Comparison of ENCODE assay signal across 28 mouse cellular contexts in the genomic region with DNA sequence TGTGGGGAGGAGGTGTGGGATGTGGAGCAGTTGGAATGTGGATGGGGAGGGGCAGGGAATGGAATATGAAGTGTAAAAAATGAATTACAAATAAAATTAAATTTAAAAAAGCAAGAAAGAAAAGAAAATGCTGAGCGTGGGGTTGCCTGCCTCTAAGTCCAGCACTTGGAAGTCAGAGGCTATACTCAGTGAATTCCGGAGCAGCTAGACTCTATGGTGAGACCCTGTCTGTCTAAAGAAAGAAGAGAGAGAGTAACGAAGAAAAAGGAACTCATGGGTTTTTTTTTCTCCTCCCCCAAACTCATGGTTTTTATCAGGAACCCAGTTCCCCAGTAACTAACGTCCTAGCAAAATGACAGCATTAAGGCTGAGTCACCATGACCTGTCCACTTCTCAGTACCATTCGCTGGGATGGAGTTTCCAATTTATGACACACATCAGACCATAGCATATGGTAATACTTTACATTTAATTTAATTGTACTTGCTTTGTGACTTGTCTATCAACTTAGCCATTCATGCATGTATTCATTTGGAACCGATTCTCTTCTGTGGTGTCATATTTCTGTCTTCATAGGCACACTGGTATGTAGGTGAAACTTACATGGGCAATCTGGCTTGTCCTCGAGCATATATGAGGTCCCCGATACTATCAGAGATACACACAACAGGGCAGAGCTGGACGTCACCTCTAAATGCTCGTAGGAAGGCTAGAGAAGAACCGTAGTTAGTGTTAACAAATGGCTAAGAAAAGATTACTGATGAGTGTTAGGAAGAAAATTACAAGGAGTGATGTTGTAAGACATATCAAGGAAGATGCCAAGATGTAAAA. TPM values are rescaled to one million over a fixed set of nuclear protein-coding genes. Genes with fewer than 3 reads are reported as not detected.
DNase-seq lines count a peak whose midpoint lies in the region; ATAC-seq and TF ChIP-seq lines count a peak whose summit lies in the region.
"Had no signal": no experiment of that assay in that cellular context is flagged by ENCODE, and none has a peak within 500 bp of the region (broad histone marks: within the 10 kb centered on the region; RNA-seq: fewer than 3 reads in every experiment).

No protein-coding gene starts in this region.

- TF ChIP-seq CTCF in midbrain, postnatal 0 days (IDR thresholded peaks at IDR 0.05): no peak
- TF ChIP-seq CTCF in embryonic fibroblast, embryonic 13.5 days (IDR thresholded peaks at IDR 0.05; ENCODE audit: borderline replicate concordance, insufficient read depth, low read length): no peak
- no peak for TF ChIP-seq CTCF in liver, embryonic 14.5 days (IDR thresholded peaks at IDR 0.05; ENCODE audit: low read depth)

- DNase-seq in midbrain, embryonic 11.5 days (ENCODE audit: low spot score, missing footprints): peak; percentile 26
- no peak for DNase-seq in midbrain, postnatal 0 days (ENCODE audit: low spot score)
- peak; percentile 15 to 41 (median 33) for DNase-seq in liver, embryonic 14.5 days (ENCODE audit: low read depth in 3 of 3, low spot score in 3 of 3)
- no peak for DNase-seq in spleen, postnatal 10 days (ENCODE audit: low spot score in 2 of 2)
- DNase-seq in thymus, postnatal 10 days (ENCODE audit: low spot score in 2 of 2): no peak
- DNase-seq in ovary, adult 18-20 months (ENCODE audit: low spot score): no peak
- DNase-seq: adrenal gland, adult 2 months; cerebellum, adult 18-20 months; cerebellum, postnatal 14 days; kidney, postnatal 36 days; layer of hippocampus, postnatal 36 days; lung, adult 2 months; lung, postnatal 36 days; midbrain, embryonic 14.5 days; right cerebral cortex, postnatal 4 days; thymus, adult 2 months had no signal

- no peak for ATAC-seq in midbrain, embryonic 11.5 days (ENCODE audit: low FRiP score)
- ATAC-seq in midbrain, postnatal 0 days (ENCODE audit: low FRiP score): no peak
- peak; percentile 80 for ATAC-seq in liver, embryonic 14.5 days (ENCODE audit: insufficient read depth)
- ATAC-seq: forebrain, embryonic 15.5 days; intestine, embryonic 15.5 days; Patski had no signal

- H3K27ac ChIP-seq in midbrain, embryonic 11.5 days (ENCODE audit: low read depth, low read length): no peak overlapping the region
- no peak overlapping the region for H3K27ac ChIP-seq in midbrain, postnatal 0 days (ENCODE audit: low read depth, low read length)
- peak overlapping the region; percentile 88 for H3K27ac ChIP-seq in embryonic fibroblast, embryonic 13.5 days (ENCODE audit: insufficient read depth, low read length)
- no peak overlapping the region for H3K27ac ChIP-seq in liver, embryonic 14.5 days
- H3K27ac ChIP-seq: embryonic facial prominence, embryonic 13.5 days; forebrain, embryonic 15.5 days; heart, embryonic 10.5 days; hindbrain, embryonic 15.5 days; intestine, embryonic 15.5 days; kidney, embryonic 15.5 days; limb, embryonic 12.5 days; neural tube, embryonic 12.5 days; stomach, embryonic 15.5 days had no signal

- H3K27me3 ChIP-seq in midbrain, embryonic 11.5 days (ENCODE audit: control insufficient read depth, insufficient read depth, low read length): no peaks in the 10 kb centered on the region
- no peaks in the 10 kb centered on the region for H3K27me3 ChIP-seq in midbrain, postnatal 0 days (ENCODE audit: insufficient read depth, low read length)
- no peaks in the 10 kb centered on the region for H3K27me3 ChIP-seq in liver, embryonic 14.5 days (ENCODE audit: control insufficient read depth, insufficient read depth, low read length)
- H3K27me3 ChIP-seq: embryonic facial prominence, embryonic 13.5 days; forebrain, embryonic 15.5 days; hindbrain, embryonic 15.5 days; intestine, embryonic 15.5 days; kidney, embryonic 15.5 days; limb, embryonic 12.5 days; megakaryocyte, embryonic 14.5 days; neural tube, embryonic 12.5 days; Patski; stomach, embryonic 15.5 days had no signal

- no peak for TF ChIP-seq POLR2A in embryonic fibroblast, embryonic 13.5 days (IDR thresholded peaks at IDR 0.05; ENCODE audit: low read depth, low read length)

- H3K4me2 ChIP-seq in midbrain, embryonic 11.5 days: no peak overlapping the region
- no peak overlapping the region for H3K4me2 ChIP-seq in midbrain, postnatal 0 days (ENCODE audit: low read depth, low read length, poor library complexity, severe bottlenecking)
- H3K4me2 ChIP-seq in liver, embryonic 14.5 days (ENCODE audit: low read depth): no peak overlapping the region; the same call in none of the 2 replicates
- H3K4me2 ChIP-seq: embryonic facial prominence, embryonic 13.5 days; forebrain, embryonic 15.5 days; hindbrain, embryonic 15.5 days; intestine, embryonic 15.5 days; kidney, embryonic 15.5 days; limb, embryonic 12.5 days; neural tube, embryonic 12.5 days; stomach, embryonic 15.5 days had no signal

- H3K4me3 ChIP-seq in midbrain, embryonic 11.5 days (ENCODE audit: low read depth, low read length): no peak overlapping the region
- no peak overlapping the region for H3K4me3 ChIP-seq in midbrain, postnatal 0 days (ENCODE audit: low read depth, low read length)
- H3K4me3 ChIP-seq in embryonic fibroblast, embryonic 13.5 days (ENCODE audit: insufficient read depth, low read length): no peak overlapping the region
- H3K4me3 ChIP-seq in liver, embryonic 14.5 days (ENCODE audit: insufficient read depth in 1 of 2, low read depth in 2 of 2, low read length in 2 of 2): no peak overlapping the region
- H3K4me3 ChIP-seq: embryonic facial prominence, embryonic 13.5 days; forebrain, embryonic 15.5 days; heart, embryonic 10.5 days; hindbrain, embryonic 15.5 days; intestine, embryonic 15.5 days; kidney, embryonic 15.5 days; limb, embryonic 12.5 days; megakaryocyte, embryonic 14.5 days; neural tube, embryonic 12.5 days; stomach, embryonic 15.5 days had no signal

- no peak overlapping the region for H3K9ac ChIP-seq in midbrain, embryonic 11.5 days (ENCODE audit: low read length)
- H3K9ac ChIP-seq in midbrain, postnatal 0 days (replicated peaks; ENCODE audit: low read length, poor library complexity, severe bottlenecking): no peak overlapping the region
- no peak overlapping the region for H3K9ac ChIP-seq in liver, embryonic 14.5 days (replicated peaks)
- H3K9ac ChIP-seq: embryonic facial prominence, embryonic 13.5 days; forebrain, embryonic 15.5 days; hindbrain, embryonic 15.5 days; intestine, embryonic 15.5 days; kidney, embryonic 15.5 days; limb, embryonic 12.5 days; neural tube, embryonic 12.5 days; stomach, embryonic 15.5 days had no signal

- no peak for TF ChIP-seq EP300 in liver, embryonic 14.5 days (IDR thresholded peaks at IDR 0.05; ENCODE audit: low read depth)

- no peaks in the 10 kb centered on the region for H3K9me3 ChIP-seq in midbrain, embryonic 11.5 days (ENCODE audit: control insufficient read depth, low read length)
- H3K9me3 ChIP-seq in midbrain, postnatal 0 days (ENCODE audit: low read length): no peaks in the 10 kb centered on the region
- no peaks in the 10 kb centered on the region for H3K9me3 ChIP-seq in liver, embryonic 14.5 days (ENCODE audit: control insufficient read depth, low read length)
- H3K9me3 ChIP-seq: embryonic facial prominence, embryonic 13.5 days; forebrain, embryonic 15.5 days; heart, embryonic 10.5 days; hindbrain, embryonic 15.5 days; intestine, embryonic 15.5 days; kidney, embryonic 15.5 days; limb, embryonic 12.5 days; megakaryocyte, embryonic 14.5 days; neural tube, embryonic 12.5 days; stomach, embryonic 15.5 days had no signal

- H3K4me1 ChIP-seq in midbrain, embryonic 11.5 days (ENCODE audit: control insufficient read depth, insufficient read depth, low read length): no peaks in the 10 kb centered on the region
- H3K4me1 ChIP-seq in midbrain, postnatal 0 days (ENCODE audit: insufficient read depth, low read length): no peaks in the 10 kb centered on the region
- H3K4me1 ChIP-seq in embryonic fibroblast, embryonic 13.5 days (ENCODE audit: control insufficient read depth, insufficient read depth, low read length): peaks cover 20% of the 10 kb centered on the region
- peaks cover 5 to 18% of the 10 kb centered on the region in 2 experiments for H3K4me1 ChIP-seq in liver, embryonic 14.5 days (replicated peaks; ENCODE audit: control insufficient read depth in 2 of 2, insufficient read depth in 2 of 2, low read length in 1 of 2)
- H3K4me1 ChIP-seq: forebrain, embryonic 15.5 days; hindbrain, embryonic 15.5 days; intestine, embryonic 15.5 days; kidney, embryonic 15.5 days; limb, embryonic 12.5 days; stomach, embryonic 15.5 days had no signal

- WGBS in midbrain, embryonic 11.5 days: 91% methylated on average over 11 of the region's 11 CpGs
- 93% methylated on average over 11 of the region's 11 CpGs for WGBS in midbrain, postnatal 0 days
- WGBS in liver, embryonic 14.5 days (ENCODE audit: insufficient replicate concordance): 56% methylated on average over 11 of the region's 11 CpGs

- H3K36me3 ChIP-seq in midbrain, embryonic 11.5 days (ENCODE audit: control insufficient read depth, insufficient read depth, low read length): no peaks in the 10 kb centered on the region
- H3K36me3 ChIP-seq in midbrain, postnatal 0 days (ENCODE audit: insufficient read depth, low read length): no peaks in the 10 kb centered on the region
- H3K36me3 ChIP-seq in liver, embryonic 14.5 days (replicated peaks; ENCODE audit: control insufficient read depth, insufficient read depth, low read depth): no peaks in the 10 kb centered on the region
- H3K36me3 ChIP-seq: embryonic facial prominence, embryonic 13.5 days; forebrain, embryonic 15.5 days; heart, embryonic 10.5 days; hindbrain, embryonic 15.5 days; intestine, embryonic 15.5 days; kidney, embryonic 15.5 days; limb, embryonic 12.5 days; neural tube, embryonic 12.5 days; stomach, embryonic 15.5 days had no signal

RNA-seq across cellular contexts. Expression of a gene that starts 14.4 kb away (rescaled TPM):
- 14.8 and 16.8 TPM in 2 replicates for polyA plus RNA-seq in midbrain, embryonic 11.5 days (2014; fragmentation: Nextera tagmentation; extraction: Ambion mirVana)
- total RNA-seq in midbrain, postnatal 0 days (2014; rRNA removed): 15.2 and 19.6 TPM in 2 replicates
- 23.1 and 24.1 TPM in 2 replicates for polyA plus RNA-seq in midbrain, postnatal 0 days (2015; fragmentation: Nextera tagmentation; extraction: Ambion mirVana)
- polyA plus RNA-seq in embryonic fibroblast, embryonic 13.5 days (2011; ENCODE audit: insufficient read length, low read depth, missing spikeins): 12.1 and 14.5 TPM in 2 replicates
- 3.9 and 6.1 TPM in 2 replicates for polyA plus RNA-seq in liver, embryonic 14.5 days (2012; rRNA removed)
- polyA plus RNA-seq in liver, embryonic 14.5 days (2014; fragmentation: Nextera tagmentation; extraction: Ambion mirVana): 13.9 and 15.6 TPM in 2 replicates

Comparison
In these comparisons a context has a peak if more than half of its experiments do, and no peak if none do; other contexts are left out.
1. DNase-seq: peak in midbrain, embryonic 11.5 days (single experiment) and liver, embryonic 14.5 days (3 of 3); none in midbrain, postnatal 0 days (single experiment), spleen, postnatal 10 days (0 of 2), thymus, postnatal 10 days (0 of 2) and ovary, adult 18-20 months (single experiment).